Mouse (Mus musculus) thymus, adult 2 months (tissue): ENCODE measurements around the gene Copz1.

Experiments
- CTCF ChIP-seq: fragments of 200-500 bp; IDR thresholded peaks from 2 replicates; pipeline ENCODE4 v1.5.1; 2012; ENCODE audit warnings: mild to moderate bottlenecking, control low read depth, low read length, moderate library complexity, borderline replicate concordance; ENCODE audit not compliant: control insufficient read depth, poor library complexity, insufficient read depth; ENCODE audit errors: extremely low read depth
- POLR2A ChIP-seq: fragments of 200-500 bp; IDR thresholded peaks from 2 replicates; pipeline ENCODE4 v1.6.1; 2012; ENCODE audit warnings: mild to moderate bottlenecking, low read length, control low read depth, moderate library complexity; ENCODE audit not compliant: control insufficient read depth, poor library complexity, insufficient read depth; ENCODE audit errors: extremely low read depth

- no peak for TF ChIP-seq POLR2A
- no peak for TF ChIP-seq CTCF
These were observed 71.0 kb downstream of the Copz1 start for GRCm38 (mm10) chr15:103343556-103343955.
